Mouse (Mus musculus): ENCODE data around the gene Iqcf6. TPM values are rescaled to one million over a fixed set of nuclear protein-coding genes. Genes with fewer than 3 reads are reported as not detected.

Iqcf6 gene
- total and polyA plus RNA-seq, 2 experiments from 2014 or later: not detected

GRCm38 (mm10) chr9:106652720-106653119 is 26.3 kb downstream of the Iqcf6 start:
- Histone ChIP-seq H3K4me2 (ENCODE audit: low read depth) (0 out of 2 replicates have a peak overlapping the region, but pooled peaks have one; percentile 10), H3K4me1 (ENCODE audit: insufficient read depth) (no peaks in the 10 kb centered on the region), H3K36me3 (ENCODE audit: insufficient read depth) (peaks cover 5% of the 10 kb centered on the region; the same call in 1 of the 2 replicates), H3K27me3 (ENCODE audit: insufficient read depth, low read length) (no peaks in the 10 kb centered on the region), H3K9ac (no peak overlapping the region), H3K9me3 (ENCODE audit: low read length) (no peaks in the 10 kb centered on the region), H3K4me3 (ENCODE audit: low read depth, low read length) (no peak overlapping the region), H3K27ac (ENCODE audit: low read depth, low read length) (no peak overlapping the region)
- WGBS: 74% methylated on average over 1 of the region's 1 CpGs
- ATAC-seq (no peak), DNase-seq (no peak)
- peak; percentile 62 for TF ChIP-seq CTCF (IDR thresholded peaks at IDR 0.05; ENCODE audit: low read depth)

- ATAC-seq: peak; percentile 68
- H3K4me1 ChIP-seq (ENCODE audit: insufficient read depth): no peaks in the 10 kb centered on the region
- peak within 1 kb of the TSS; percentile 82 for H3K4me2 ChIP-seq (ENCODE audit: low read depth)
- H3K9ac ChIP-seq: peak within 1 kb of the TSS; percentile 63
- peak; percentile 12; the same call in 1 of the 2 replicates for TF ChIP-seq CTCF (IDR thresholded peaks at IDR 0.05; ENCODE audit: low read depth)
- no peaks in the 10 kb centered on the region for H3K27me3 ChIP-seq (ENCODE audit: insufficient read depth, low read length)
- peak within 1 kb of the TSS; percentile 58 for H3K4me3 ChIP-seq (ENCODE audit: low read depth, low read length)
- under 1% methylated on average over 31 of the region's 44 CpGs for WGBS
- no peaks in the 10 kb centered on the region for H3K9me3 ChIP-seq (ENCODE audit: low read length)
- peak; percentile 56 for DNase-seq
- peaks cover 17% of the 10 kb centered on the region for H3K36me3 ChIP-seq (ENCODE audit: insufficient read depth)
- peak within 1 kb of the TSS; percentile 35; the same call in 1 of the 2 replicates for H3K27ac ChIP-seq (ENCODE audit: low read depth, low read length)
These were observed 29.7 kb downstream of the Iqcf6 start, which contains the start of gene Grm2 for GRCm38 (mm10) chr9:106655884-106656720. Grm2 (minus strand) TSS chr9:106656082.

GRCm38 (mm10) chr9:106656820-106657219 is 30.4 kb downstream of the Iqcf6 start:
- no peak for ATAC-seq
- Histone ChIP-seq H3K27me3 (ENCODE audit: insufficient read depth, low read length) (no peaks in the 10 kb centered on the region), H3K9ac (no peak overlapping the region), H3K36me3 (ENCODE audit: insufficient read depth) (peaks cover 24% of the 10 kb centered on the region), H3K4me1 (ENCODE audit: insufficient read depth) (no peaks in the 10 kb centered on the region), H3K27ac (ENCODE audit: low read depth, low read length) (no peak overlapping the region), H3K4me2 (ENCODE audit: low read depth) (peak overlapping the region; percentile 82; the same call in 1 of the 2 replicates), H3K4me3 (ENCODE audit: low read depth, low read length) (no peak overlapping the region), H3K9me3 (ENCODE audit: low read length) (no peaks in the 10 kb centered on the region)
- no peak for TF ChIP-seq CTCF (IDR thresholded peaks at IDR 0.05; ENCODE audit: low read depth)
- DNase-seq: no peak
- WGBS: 40% methylated on average over 5 of the region's 5 CpGs

GRCm38 (mm10) chr9:106657592-106657991 is 31.2 kb downstream of the Iqcf6 start:
- Histone ChIP-seq H3K9me3 (ENCODE audit: low read length) (no peaks in the 10 kb centered on the region), H3K36me3 (ENCODE audit: insufficient read depth) (peaks cover 31% of the 10 kb centered on the region), H3K4me3 (ENCODE audit: low read depth, low read length) (no peak overlapping the region), H3K9ac (no peak overlapping the region), H3K27me3 (ENCODE audit: insufficient read depth, low read length) (no peaks in the 10 kb centered on the region), H3K4me2 (ENCODE audit: low read depth) (no peak overlapping the region), H3K27ac (ENCODE audit: low read depth, low read length) (no peak overlapping the region), H3K4me1 (ENCODE audit: insufficient read depth) (no peaks in the 10 kb centered on the region)
- peak; percentile 67 for ATAC-seq
- no peak for TF ChIP-seq CTCF (IDR thresholded peaks at IDR 0.05; ENCODE audit: low read depth)
- 30% methylated on average over 5 of the region's 5 CpGs for WGBS
- DNase-seq: peak; percentile 24

DNA sequence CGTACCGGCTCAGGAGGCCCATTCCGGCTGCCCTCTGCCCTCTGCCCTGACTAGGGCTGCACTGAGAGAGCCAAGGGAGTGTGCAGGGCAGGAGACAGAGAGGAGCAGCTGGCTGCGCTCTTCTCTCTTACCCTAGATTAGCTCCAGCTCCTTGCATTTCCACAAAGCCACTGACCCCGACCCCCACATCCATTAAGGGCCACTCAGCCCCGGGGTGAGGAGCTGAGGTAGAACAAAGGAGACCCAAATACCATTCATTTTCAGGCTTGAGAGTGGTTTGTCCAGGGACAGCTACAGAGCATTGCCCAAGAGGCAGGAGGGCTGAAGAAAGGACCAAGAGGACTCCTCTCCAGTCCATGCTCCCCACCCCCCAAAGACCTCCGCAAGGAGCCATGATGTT is 33.1 kb downstream of the Iqcf6 start:
- no peak overlapping the region for H3K4me3 ChIP-seq (ENCODE audit: low read depth, low read length)
- H3K9ac ChIP-seq: no peak overlapping the region
- H3K36me3 ChIP-seq (ENCODE audit: insufficient read depth): peaks cover 31% of the 10 kb centered on the region
- H3K27me3 ChIP-seq (ENCODE audit: insufficient read depth, low read length): no peaks in the 10 kb centered on the region
- H3K27ac ChIP-seq (ENCODE audit: low read depth, low read length): no peak overlapping the region
- DNase-seq (no peak), ATAC-seq (no peak)
- no peaks in the 10 kb centered on the region for H3K9me3 ChIP-seq (ENCODE audit: low read length)
- H3K4me1 ChIP-seq (ENCODE audit: insufficient read depth): 0 out of 2 replicates have a peak, but pooled peaks cover 12% of the 10 kb centered on the region
- H3K4me2 ChIP-seq (ENCODE audit: low read depth): no peak overlapping the region
- WGBS: 31% methylated on average over 7 of the region's 7 CpGs
- TF ChIP-seq CTCF (IDR thresholded peaks at IDR 0.05; ENCODE audit: low read depth): no peak

DNA sequence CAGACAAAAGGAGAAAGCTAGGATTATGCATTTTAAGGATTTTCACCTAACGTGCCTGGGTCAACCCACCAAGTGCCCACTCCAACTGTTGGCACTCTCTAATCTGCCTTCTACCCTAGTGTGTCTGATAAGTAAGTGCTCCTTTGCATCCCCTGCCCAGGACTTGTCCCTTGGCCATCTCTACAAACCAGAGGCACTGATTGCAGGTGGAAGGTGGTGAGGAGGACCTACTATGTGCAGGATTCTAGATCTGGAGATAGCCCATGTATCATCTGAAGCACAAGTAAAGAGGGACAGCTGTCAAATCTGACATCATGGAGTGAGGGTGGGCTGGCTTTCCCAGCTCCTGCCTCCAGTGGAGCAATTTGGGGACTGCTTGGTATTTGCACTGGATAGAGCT is 33.6 kb downstream of the Iqcf6 start:
- H3K4me3 ChIP-seq (ENCODE audit: low read depth, low read length): no peak overlapping the region
- no peak for ATAC-seq
- no peaks in the 10 kb centered on the region for H3K9me3 ChIP-seq (ENCODE audit: low read length)
- TF ChIP-seq CTCF (IDR thresholded peaks at IDR 0.05; ENCODE audit: low read depth): no peak
- H3K9ac ChIP-seq: no peak overlapping the region
- H3K27ac ChIP-seq (ENCODE audit: low read depth, low read length): no peak overlapping the region
- no peaks in the 10 kb centered on the region for H3K27me3 ChIP-seq (ENCODE audit: insufficient read depth, low read length)
- peaks cover 31% of the 10 kb centered on the region for H3K36me3 ChIP-seq (ENCODE audit: insufficient read depth)
- DNase-seq: no peak
- WGBS: 66% methylated on average over 1 of the region's 1 CpGs
- H3K4me2 ChIP-seq (ENCODE audit: low read depth): no peak overlapping the region
- H3K4me1 ChIP-seq (ENCODE audit: insufficient read depth): peaks cover 17% of the 10 kb centered on the region

DNA sequence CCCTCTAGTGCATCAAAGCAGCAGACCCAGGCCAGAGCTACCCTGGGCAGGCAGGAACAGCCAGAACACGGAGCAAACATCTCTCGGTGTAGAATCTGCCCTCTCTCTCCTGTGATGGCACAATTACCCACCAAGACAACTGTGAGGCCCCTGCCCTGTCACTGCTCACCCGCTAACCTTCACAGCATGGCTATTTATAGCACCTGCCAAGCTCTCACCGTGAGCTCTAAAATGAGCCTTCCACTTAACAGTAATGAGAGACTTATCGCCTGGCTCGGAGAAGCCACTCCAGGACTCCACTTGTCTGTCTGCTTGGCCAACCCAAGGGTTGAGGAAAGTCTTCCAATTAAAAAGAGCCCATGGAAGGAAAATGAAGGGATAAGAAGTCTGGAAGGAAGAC is 36.8 kb downstream of the Iqcf6 start:
- ATAC-seq (no peak), DNase-seq (no peak)
- no peak for TF ChIP-seq CTCF (IDR thresholded peaks at IDR 0.05; ENCODE audit: low read depth)
- no peak overlapping the region for H3K27ac ChIP-seq (ENCODE audit: low read depth, low read length)
- H3K9ac ChIP-seq: no peak overlapping the region
- no peaks in the 10 kb centered on the region for H3K9me3 ChIP-seq (ENCODE audit: low read length)
- H3K4me2 ChIP-seq (ENCODE audit: low read depth): no peak overlapping the region
- WGBS: 72% methylated on average over 6 of the region's 6 CpGs
- H3K27me3 ChIP-seq (ENCODE audit: insufficient read depth, low read length): no peaks in the 10 kb centered on the region
- no peak overlapping the region for H3K4me3 ChIP-seq (ENCODE audit: low read depth, low read length)
- H3K4me1 ChIP-seq (ENCODE audit: insufficient read depth): peaks cover 22% of the 10 kb centered on the region
- peaks cover 50% of the 10 kb centered on the region for H3K36me3 ChIP-seq (ENCODE audit: insufficient read depth)

Data from forebrain, postnatal 0 days (tissue).